Mouse (Mus musculus) liver, postnatal 0 days (tissue): Measurements from ENCODE around the gene Ehd2. TPM values are rescaled to one million over a fixed set of nuclear protein-coding genes. Genes with fewer than 3 reads are reported as not detected.

Source experiments
- ATAC-seq: fragments of 200-750 bp; cut with Nextera tagmentation; 2 replicates; pipeline ENCODE4 v1.8.0; 2017; ENCODE audit warnings: mild to moderate bottlenecking, moderate library complexity
- DNase-seq: peaks from one replicate; pipeline ENCODE4 v3.0.0-alpha.2; 2016
- H3K27ac ChIP-seq: fragments of 300-500 bp; sonication (generic); 2 replicates; pipeline ENCODE4 v1.5.1; 2014; ENCODE audit warnings: antibody characterized with exemption, moderate library complexity, mild to moderate bottlenecking, low read depth
- H3K27me3 ChIP-seq: fragments of 300-500 bp; sonication (generic); 2 replicates; pipeline ENCODE4 v1.6.1; 2014; ENCODE audit warnings: low read length, control low read depth, mixed read lengths; ENCODE audit not compliant: insufficient read depth
- H3K36me3 ChIP-seq: fragments of 300-500 bp; sonication (generic); replicated peaks from 2 replicates; pipeline ENCODE4 v1.6.1; 2014; ENCODE audit warnings: mild to moderate bottlenecking, control low read depth, low read length, moderate library complexity, mixed read lengths; ENCODE audit not compliant: insufficient read depth
- H3K4me1 ChIP-seq: fragments of 300-500 bp; sonication (generic); 2 replicates; pipeline ENCODE4 v1.6.1; 2014; ENCODE audit warnings: antibody characterized with exemption, mild to moderate bottlenecking, control low read depth; ENCODE audit not compliant: insufficient read depth
- H3K4me2 ChIP-seq: fragments of 300-500 bp; sonication (generic); 2 replicates; pipeline ENCODE4 v1.6.1; 2014; ENCODE audit warnings: low read depth, mild to moderate bottlenecking, low read length, moderate library complexity, mixed read lengths
- H3K4me3 ChIP-seq: fragments of 300-500 bp; sonication (generic); 2 replicates; pipeline ENCODE4 v1.5.1; 2014; ENCODE audit warnings: low read depth, low read length
- H3K9ac ChIP-seq: fragments of 300-500 bp; sonication (generic); replicated peaks from 2 replicates; pipeline ENCODE4 v1.6.1; 2014; ENCODE audit warnings: mild to moderate bottlenecking, moderate library complexity
- H3K9me3 ChIP-seq: fragments of 300-500 bp; sonication (generic); 2 replicates; pipeline ENCODE4 v1.6.1; 2016; ENCODE audit warnings: mild to moderate bottlenecking, control low read depth, low read length, mixed read lengths
- CTCF ChIP-seq: sonication (generic); IDR thresholded peaks from 2 replicates; pipeline ENCODE4 v1.5.1; 2016; ENCODE audit warnings: antibody characterized with exemption, low read depth
- EP300 ChIP-seq: IDR thresholded peaks from 2 replicates; pipeline ENCODE4 v1.6.1; 2016; ENCODE audit warnings: antibody characterized with exemption, low read depth, mild to moderate bottlenecking
- WGBS: fragments of 180-500 bp; shearing (Covaris S2); extraction: QIAGEN DNeasy Blood & Tissue Kit; methylation state at CpG from one replicate; pipeline ENCODE4 v1.1.7; 2014; ENCODE audit not compliant: insufficient replicate concordance; 5-methylcytosine and 5-hydroxymethylcytosine counted together
- polyA plus RNA-seq: library from polyadenylated mRNA; unstranded; fragments of >200 nt; fragmentation: Nextera tagmentation; extraction: Ambion mirVana; gene quantifications from 2 replicates; pipeline ENCODE4 v1.2.1, GENCODE M21; 2015

Gene Ehd2
- polyA plus RNA-seq, 1 experiment from 2014 or later = 2.7 TPM

DNA sequence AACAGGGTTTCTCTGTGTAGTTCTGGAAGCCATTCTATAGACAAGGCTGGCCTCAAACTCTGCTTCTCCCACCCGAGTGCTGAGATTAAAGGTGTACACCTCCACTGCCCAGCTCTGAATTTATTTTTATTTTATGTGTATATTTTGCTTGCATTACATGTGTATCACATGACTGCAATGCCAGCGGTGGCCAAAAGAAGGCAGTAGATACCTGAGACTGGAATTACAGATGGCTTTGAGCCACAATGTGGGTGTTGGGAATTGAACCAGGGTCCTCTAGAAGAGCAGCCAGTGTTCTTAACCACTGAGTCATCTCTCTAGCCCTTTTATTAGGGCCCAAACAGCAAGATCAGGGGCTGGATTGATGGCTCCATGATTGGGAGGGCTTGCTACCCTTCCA is 36.8 kb downstream of the Ehd2 start:
- DNase-seq = no peak
- Histone ChIP-seq H3K9ac (no peak overlapping the region), H3K27ac (no peak overlapping the region), H3K9me3 (no peaks in the 10 kb centered on the region), H3K4me2 (no peak overlapping the region), H3K27me3 (no peaks in the 10 kb centered on the region), H3K4me1 (0 out of 2 replicates have a peak, but pooled peaks cover 2% of the 10 kb centered on the region), H3K36me3 (no peaks in the 10 kb centered on the region), H3K4me3 (no peak overlapping the region)
- no peak for ATAC-seq
- 60% methylated on average over 2 of the region's 2 CpGs for WGBS
- TF ChIP-seq EP300 (no peak), CTCF (peak; percentile 45)

DNA sequence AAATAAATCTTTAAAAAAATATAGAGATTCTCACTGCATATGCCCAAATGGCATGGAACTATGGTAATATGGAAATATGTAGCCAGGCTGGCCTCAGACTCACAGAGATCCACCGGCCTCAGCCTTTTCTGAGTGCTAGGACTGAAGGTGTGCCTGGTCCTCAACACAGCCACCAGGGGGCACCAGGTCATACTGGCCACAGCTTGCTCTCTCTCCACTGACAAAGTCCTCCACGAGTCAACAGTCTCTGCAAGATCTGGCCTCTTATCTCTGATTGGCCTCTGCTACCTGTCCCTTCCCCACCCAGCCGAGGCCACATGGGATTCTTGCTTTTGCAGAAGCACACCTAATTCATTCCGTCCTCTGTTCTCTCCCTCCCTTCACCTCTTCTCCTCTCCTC is 37.5 kb downstream of the Ehd2 start:
- peak; percentile 78 for DNase-seq
- no peak overlapping the region for H3K9ac ChIP-seq
- no peaks in the 10 kb centered on the region for H3K27me3 ChIP-seq
- H3K4me2 ChIP-seq = no peak overlapping the region
- peak; percentile 83 for ATAC-seq
- H3K36me3 ChIP-seq = no peaks in the 10 kb centered on the region
- H3K4me1 ChIP-seq = 0 out of 2 replicates have a peak, but pooled peaks cover 2% of the 10 kb centered on the region
- TF ChIP-seq CTCF (peak; percentile 88), EP300 (no peak)
- no peaks in the 10 kb centered on the region for H3K9me3 ChIP-seq
- no peak overlapping the region for H3K27ac ChIP-seq
- WGBS = 29% methylated on average over 4 of the region's 4 CpGs
- H3K4me3 ChIP-seq = no peak overlapping the region

DNA sequence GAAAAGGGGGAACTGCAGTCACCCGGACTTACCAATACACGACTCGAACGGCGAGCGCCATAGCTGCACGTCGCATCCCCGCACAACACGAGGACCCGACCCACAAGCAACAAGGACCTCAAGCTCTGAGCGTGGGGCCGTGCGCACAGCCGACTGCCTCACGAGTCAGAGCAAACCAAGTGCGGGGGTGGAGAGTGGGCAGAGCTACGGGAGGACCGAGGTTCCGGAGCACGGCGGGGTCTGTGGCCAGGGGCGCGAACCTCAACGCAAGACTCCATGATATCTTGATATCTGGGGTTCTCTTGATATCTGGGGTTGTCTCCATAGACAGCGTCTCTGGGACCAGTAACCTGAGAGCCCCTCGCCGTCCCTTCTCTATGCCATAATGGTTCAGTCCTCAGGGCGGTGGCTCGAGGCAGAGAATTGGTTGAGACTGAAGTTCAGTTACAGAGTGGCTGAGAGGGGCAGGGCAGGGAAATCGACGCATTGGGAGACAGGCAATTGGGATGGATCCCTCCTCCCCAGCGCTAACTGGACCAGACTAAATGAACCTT is 45.1 kb downstream of the Ehd2 start, which contains the start of gene Selenow:
Gene Selenow (minus strand): TSS at position 183 of the 554 bp plus-strand sequence.
- peaks cover 21% of the 10 kb centered on the region for H3K4me1 ChIP-seq
- H3K27ac ChIP-seq = peak within 1 kb of the TSS; percentile 77
- H3K9ac ChIP-seq = peak within 1 kb of the TSS; percentile 85
- peak; percentile 99 for ATAC-seq
- 0% methylated on average over 33 of the region's 33 CpGs for WGBS
- H3K36me3 ChIP-seq = 0 out of 2 replicates have a peak, but pooled peaks cover 11% of the 10 kb centered on the region
- TF ChIP-seq EP300 (peak; percentile 50; the same call in 1 of the 2 replicates), CTCF (no peak)
- H3K4me3 ChIP-seq = peak within 1 kb of the TSS; percentile 68
- H3K4me2 ChIP-seq = peak within 1 kb of the TSS; percentile 89
- peak; percentile 92 for DNase-seq
- 0 out of 2 replicates have a peak, but pooled peaks cover 4% of the 10 kb centered on the region for H3K27me3 ChIP-seq
- H3K9me3 ChIP-seq = no peaks in the 10 kb centered on the region

DNA sequence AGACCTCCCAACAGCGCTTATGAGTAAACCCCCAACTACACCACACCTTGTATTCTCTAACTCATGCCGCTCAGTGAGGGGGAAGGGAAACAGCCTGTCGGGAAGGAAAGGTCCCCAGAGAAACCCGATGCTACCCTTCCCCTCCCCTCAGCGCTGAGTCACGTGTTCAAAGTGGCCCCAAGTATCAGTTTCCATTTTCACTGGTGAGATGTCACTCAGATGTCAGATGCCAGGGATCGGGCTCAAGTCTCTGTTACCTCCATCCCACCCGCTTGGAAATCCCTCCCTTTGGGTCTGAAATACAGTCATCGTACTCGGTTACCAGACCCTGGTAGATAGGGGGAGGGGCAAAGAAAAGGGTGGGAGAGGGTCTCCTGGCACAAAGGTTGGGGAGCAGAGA is 45.6 kb downstream of the Ehd2 start:
- no peak for TF ChIP-seq CTCF
- no peak for TF ChIP-seq EP300
- DNase-seq (peak; percentile 51), ATAC-seq (peak; percentile 52)
- Histone ChIP-seq H3K36me3 (peaks cover 15% of the 10 kb centered on the region; the same call in 1 of the 2 replicates), H3K27me3 (0 out of 2 replicates have a peak, but pooled peaks cover 4% of the 10 kb centered on the region), H3K4me3 (peak overlapping the region; percentile 68), H3K9ac (peak overlapping the region; percentile 85), H3K9me3 (no peaks in the 10 kb centered on the region), H3K4me1 (peaks cover 21% of the 10 kb centered on the region), H3K27ac (peak overlapping the region; percentile 77), H3K4me2 (peak overlapping the region; percentile 89)
- 1% methylated on average over 10 of the region's 10 CpGs for WGBS

DNA sequence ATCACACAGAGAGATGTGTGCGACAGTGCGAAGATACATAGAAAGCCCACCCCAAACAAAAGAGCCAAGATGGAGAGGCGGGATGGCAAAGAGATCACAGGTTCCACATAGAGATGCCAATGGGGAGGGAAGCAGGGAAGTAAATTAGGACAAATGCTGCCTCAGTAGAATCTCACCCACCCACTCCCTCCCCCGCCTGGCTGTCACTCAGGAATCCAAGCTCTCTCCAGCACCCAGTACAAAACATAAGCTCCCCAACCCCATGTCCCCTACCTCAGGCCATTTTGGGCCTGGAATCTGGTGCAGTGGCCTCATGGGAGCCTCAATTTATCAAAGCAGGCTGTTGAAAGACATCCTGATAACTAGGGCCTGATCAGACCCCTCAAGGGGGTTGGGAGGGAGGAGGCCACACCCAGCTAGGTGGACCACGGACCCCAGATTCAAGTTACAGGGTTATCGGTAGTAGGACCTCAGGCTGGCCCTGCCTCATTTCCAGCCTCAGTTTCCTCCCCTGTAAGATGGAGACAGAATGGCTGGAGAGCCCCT is 46.6 kb downstream of the Ehd2 start:
- H3K9me3 ChIP-seq = no peaks in the 10 kb centered on the region
- no peak for TF ChIP-seq EP300
- TF ChIP-seq CTCF = no peak
- H3K4me3 ChIP-seq = peak overlapping the region; percentile 68
- ATAC-seq (no peak), DNase-seq (no peak)
- 89% methylated on average over 5 of the region's 6 CpGs for WGBS
- H3K36me3 ChIP-seq = peaks cover 16% of the 10 kb centered on the region; the same call in 1 of the 2 replicates
- H3K9ac ChIP-seq = peak overlapping the region; percentile 85; the same call in 1 of the 2 replicates
- 0 out of 2 replicates have a peak, but pooled peaks cover 4% of the 10 kb centered on the region for H3K27me3 ChIP-seq
- no peak overlapping the region for H3K27ac ChIP-seq
- peaks cover 21% of the 10 kb centered on the region for H3K4me1 ChIP-seq
- peak overlapping the region; percentile 89 for H3K4me2 ChIP-seq

DNA sequence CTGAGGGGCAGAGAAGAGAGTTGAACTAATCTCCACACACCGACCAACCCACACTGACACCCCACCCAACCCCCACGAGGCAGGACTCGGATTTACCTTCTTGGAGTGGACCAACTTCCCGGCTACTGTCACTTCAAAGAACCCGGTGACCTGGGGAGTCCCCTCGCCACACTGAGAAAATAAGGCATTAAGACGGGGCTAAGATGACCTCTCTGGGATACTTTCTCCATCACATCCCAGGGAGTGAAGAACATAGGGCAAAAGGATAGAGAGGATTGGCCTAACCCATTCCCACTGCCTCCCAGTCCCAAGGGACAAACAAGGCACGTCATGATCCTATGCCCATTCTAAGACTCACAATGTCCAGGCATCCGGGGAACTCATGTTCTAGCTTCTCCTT is 47.4 kb downstream of the Ehd2 start:
- Histone ChIP-seq H3K27me3 (0 out of 2 replicates have a peak, but pooled peaks cover 4% of the 10 kb centered on the region), H3K36me3 (peaks cover 16% of the 10 kb centered on the region; the same call in 1 of the 2 replicates), H3K27ac (no peak overlapping the region), H3K4me3 (no peak overlapping the region), H3K9me3 (no peaks in the 10 kb centered on the region), H3K9ac (no peak overlapping the region), H3K4me1 (peaks cover 21% of the 10 kb centered on the region), H3K4me2 (no peak overlapping the region)
- WGBS = 89% methylated on average over 9 of the region's 9 CpGs
- TF ChIP-seq EP300 (no peak), CTCF (no peak)
- ATAC-seq = no peak
- DNase-seq = no peak
